Mouse (Mus musculus): Measurements from ENCODE around the gene Atp2b2. TPM values are rescaled to one million over a fixed set of nuclear protein-coding genes. Genes with fewer than 3 reads are reported as not detected.
A peak's percentile ranks its signal among the peaks of the same experiment; 100 is the strongest.

Gene Atp2b2
- polyA plus RNA-seq, 1 experiment from 2014 or later = 0.25 TPM

DNA sequence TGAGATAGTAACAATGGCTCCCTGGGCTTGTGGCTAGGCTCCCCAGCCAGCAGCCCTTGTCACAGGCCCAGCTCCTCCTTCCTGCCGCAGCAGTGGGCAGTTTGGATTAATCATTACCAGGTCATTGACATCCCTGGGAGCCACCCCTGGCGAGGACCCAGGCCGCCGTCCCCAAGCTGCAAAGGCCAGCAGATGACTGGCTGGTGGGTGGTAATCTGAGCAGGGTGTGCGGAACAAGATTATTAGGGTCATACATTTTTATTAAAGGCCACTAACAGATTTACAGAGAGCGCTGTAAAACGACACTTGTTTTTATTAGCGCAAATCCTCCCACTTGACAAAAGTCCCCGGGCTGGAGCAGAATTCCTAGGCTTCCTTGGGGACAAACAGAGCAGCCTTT lies 29.6 kb downstream of the Atp2b2 start:
- 4% methylated on average over 9 of the region's 9 CpGs for WGBS
- no peak overlapping the region for H3K9ac ChIP-seq (replicated peaks)
- H3K9me3 ChIP-seq = no peaks in the 10 kb centered on the region
- H3K4me2 ChIP-seq = no peak overlapping the region
- no peaks in the 10 kb centered on the region for H3K36me3 ChIP-seq
- ATAC-seq (ENCODE audit: insufficient number of reproducible peaks, insufficient read depth, low FRiP score, low TSS enrichment, low read depth) = 0 out of 2 replicates have a peak, but pooled peaks have one; percentile 35
- no peak overlapping the region for H3K27ac ChIP-seq
- H3K4me3 ChIP-seq (replicated peaks) = no peak overlapping the region
- H3K27me3 ChIP-seq = peaks cover 66% of the 10 kb centered on the region
- H3K4me1 ChIP-seq (replicated peaks) = peaks cover 14% of the 10 kb centered on the region

DNA sequence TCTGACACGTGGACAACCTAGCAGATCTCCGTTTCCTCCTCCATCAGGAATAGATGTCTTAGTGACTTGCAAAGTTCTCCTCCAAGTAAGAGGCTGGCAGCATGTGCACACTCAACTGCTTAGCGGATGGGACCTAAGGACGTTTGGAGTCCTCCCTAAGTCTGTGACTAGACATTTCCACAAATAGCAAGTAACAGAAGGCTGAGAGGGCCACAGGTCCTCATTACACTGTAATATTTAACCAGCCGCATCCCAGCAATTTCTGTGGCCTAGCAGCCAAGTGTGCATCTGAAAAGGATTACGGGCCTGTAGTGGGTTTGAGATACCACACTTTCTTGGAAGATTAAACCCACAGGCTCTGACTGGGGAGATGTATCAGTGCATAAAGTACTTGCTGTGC lies 30.4 kb downstream of the Atp2b2 start:
- Histone ChIP-seq H3K4me2 (no peak overlapping the region), H3K4me3 (replicated peaks) (no peak overlapping the region), H3K9ac (replicated peaks) (no peak overlapping the region), H3K27me3 (peaks cover 67% of the 10 kb centered on the region), H3K27ac (no peak overlapping the region), H3K9me3 (no peaks in the 10 kb centered on the region), H3K4me1 (replicated peaks) (peaks cover 14% of the 10 kb centered on the region), H3K36me3 (no peaks in the 10 kb centered on the region)
- 82% methylated on average over 6 of the region's 6 CpGs for WGBS
- no peak for ATAC-seq (ENCODE audit: insufficient number of reproducible peaks, insufficient read depth, low FRiP score, low TSS enrichment, low read depth)

DNA sequence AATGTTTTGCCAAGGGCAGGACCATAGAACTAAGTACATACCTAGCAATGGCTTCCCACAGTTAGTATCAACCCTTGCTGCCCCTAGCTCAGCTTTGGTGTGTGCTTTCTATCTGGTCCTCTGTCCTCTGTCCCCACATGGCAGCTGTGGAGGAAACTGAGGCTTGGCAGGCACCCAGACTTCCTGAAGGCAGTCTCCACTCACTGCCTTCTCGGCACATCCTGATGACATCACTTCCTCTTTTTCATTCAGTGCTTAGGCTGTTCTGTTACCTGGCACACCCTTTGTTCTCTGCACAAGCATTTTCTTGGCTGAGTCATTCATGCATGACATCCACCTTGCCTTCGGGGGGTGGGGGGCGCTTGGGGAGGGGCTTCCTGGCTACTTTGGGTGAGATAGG lies 38.6 kb downstream of the Atp2b2 start:
- Histone ChIP-seq H3K36me3 (no peaks in the 10 kb centered on the region), H3K4me1 (replicated peaks) (peaks cover 6% of the 10 kb centered on the region; the same call in 1 of the 2 replicates), H3K9me3 (no peaks in the 10 kb centered on the region), H3K27ac (no peak overlapping the region), H3K4me2 (no peak overlapping the region), H3K4me3 (replicated peaks) (no peak overlapping the region), H3K27me3 (peaks cover 58% of the 10 kb centered on the region), H3K9ac (replicated peaks) (no peak overlapping the region)
- no peak for ATAC-seq (ENCODE audit: insufficient number of reproducible peaks, insufficient read depth, low FRiP score, low TSS enrichment, low read depth)
- 85% methylated on average over 3 of the region's 3 CpGs for WGBS

DNA sequence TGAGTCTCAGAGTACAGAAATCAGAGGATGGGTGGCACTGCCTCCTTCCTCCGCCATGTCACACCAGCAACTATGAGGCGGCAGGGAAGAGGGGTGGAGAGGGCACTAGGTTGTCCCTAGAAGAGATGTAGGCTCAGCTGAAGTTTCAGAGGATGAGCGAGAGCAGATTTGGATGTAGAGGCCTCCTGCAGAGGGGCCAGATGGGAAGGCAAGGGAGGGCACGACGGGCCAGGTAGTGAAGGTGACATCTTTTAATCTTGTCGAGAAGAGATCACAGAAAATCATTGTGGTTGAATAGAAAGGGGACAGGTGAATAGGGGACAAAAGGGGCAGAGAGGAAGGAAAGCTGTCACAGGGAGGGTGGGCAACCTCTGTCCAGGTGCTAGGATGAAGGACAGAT lies 41.5 kb downstream of the Atp2b2 start:
- H3K4me1 ChIP-seq (replicated peaks) = peaks cover 3% of the 10 kb centered on the region; the same call in 1 of the 2 replicates
- no peaks in the 10 kb centered on the region for H3K36me3 ChIP-seq
- H3K9ac ChIP-seq (replicated peaks) = no peak overlapping the region
- ATAC-seq (ENCODE audit: insufficient number of reproducible peaks, insufficient read depth, low FRiP score, low TSS enrichment, low read depth) = no peak
- peaks cover 30% of the 10 kb centered on the region for H3K27me3 ChIP-seq
- H3K9me3 ChIP-seq = no peaks in the 10 kb centered on the region
- no peak overlapping the region for H3K4me2 ChIP-seq
- 82% methylated on average over 6 of the region's 6 CpGs for WGBS
- H3K4me3 ChIP-seq (replicated peaks) = no peak overlapping the region
- H3K27ac ChIP-seq = no peak overlapping the region

DNA sequence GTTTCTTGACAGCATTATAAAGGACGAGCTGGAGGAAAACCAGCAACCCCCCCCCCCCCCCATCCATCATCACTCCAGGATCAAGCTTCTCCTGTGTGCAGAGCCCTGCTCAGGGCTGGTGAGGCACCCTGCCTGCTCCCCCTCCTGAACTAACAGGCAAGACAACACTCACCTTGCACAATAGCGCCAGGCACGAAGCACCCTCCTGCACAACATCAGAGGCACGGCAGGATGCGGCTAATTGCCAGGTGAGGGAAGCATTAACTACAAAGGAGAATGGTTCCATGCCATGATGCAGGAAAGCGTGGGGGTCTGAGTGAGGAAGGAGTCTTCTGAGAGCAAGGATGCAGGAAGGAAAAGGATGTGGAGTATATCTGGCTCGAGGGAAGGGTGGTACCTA lies 42.1 kb downstream of the Atp2b2 start:
- no peak for ATAC-seq (ENCODE audit: insufficient number of reproducible peaks, insufficient read depth, low FRiP score, low TSS enrichment, low read depth)
- H3K27ac ChIP-seq = no peak overlapping the region
- peaks cover 27% of the 10 kb centered on the region for H3K27me3 ChIP-seq
- H3K9me3 ChIP-seq = no peaks in the 10 kb centered on the region
- H3K9ac ChIP-seq (replicated peaks) = no peak overlapping the region
- no peak overlapping the region for H3K4me3 ChIP-seq (replicated peaks)
- no peaks in the 10 kb centered on the region for H3K36me3 ChIP-seq
- H3K4me2 ChIP-seq = no peak overlapping the region
- H3K4me1 ChIP-seq (replicated peaks) = no peaks in the 10 kb centered on the region
- 40% methylated on average over 7 of the region's 7 CpGs for WGBS

DNA sequence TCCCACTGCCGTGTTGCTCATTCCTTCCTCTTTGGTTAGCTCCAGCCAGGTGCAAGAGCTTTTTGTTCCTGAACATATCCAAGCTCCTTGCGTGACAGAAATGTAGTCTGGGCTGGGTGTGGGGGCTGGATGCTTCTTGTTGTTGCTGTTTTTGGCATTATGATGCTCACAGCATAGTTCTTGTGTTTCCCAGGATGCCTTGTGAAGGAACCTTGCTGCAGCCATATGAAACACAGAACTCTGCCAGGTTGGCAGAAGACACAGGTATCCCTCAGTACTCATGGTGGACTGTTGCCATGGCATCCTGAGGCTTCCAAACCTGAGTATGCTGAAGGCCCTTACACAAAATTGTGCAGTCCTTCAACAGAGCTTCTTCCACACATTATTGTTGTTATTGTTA lies 44.0 kb downstream of the Atp2b2 start:
- Histone ChIP-seq H3K9ac (replicated peaks) (no peak overlapping the region), H3K4me3 (replicated peaks) (no peak overlapping the region), H3K27ac (no peak overlapping the region), H3K4me2 (no peak overlapping the region), H3K4me1 (replicated peaks) (no peaks in the 10 kb centered on the region), H3K27me3 (peaks cover 20% of the 10 kb centered on the region), H3K9me3 (no peaks in the 10 kb centered on the region), H3K36me3 (no peaks in the 10 kb centered on the region)
- no peak for ATAC-seq (ENCODE audit: insufficient number of reproducible peaks, insufficient read depth, low FRiP score, low TSS enrichment, low read depth)
- WGBS = 80% methylated on average over 2 of the region's 2 CpGs

DNA sequence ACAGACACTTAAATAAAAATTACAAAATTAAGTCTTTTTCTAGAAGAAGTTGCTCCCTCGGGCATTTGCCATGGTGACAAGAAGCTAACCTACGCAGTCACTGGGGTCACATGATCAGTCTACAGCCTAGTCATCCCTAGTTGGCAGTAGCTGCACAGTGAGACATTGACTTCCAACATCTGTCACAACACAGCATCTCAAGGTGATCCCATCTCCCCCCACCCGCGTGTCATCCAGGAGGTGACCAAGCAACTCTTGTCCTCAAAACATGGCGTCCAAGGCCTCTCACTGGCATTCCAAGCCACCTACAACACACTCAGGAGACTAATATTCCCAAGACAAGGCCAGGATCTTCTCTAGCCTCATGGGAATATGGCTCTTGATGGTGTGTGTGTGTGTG lies 48.2 kb downstream of the Atp2b2 start:
- Histone ChIP-seq H3K9ac (replicated peaks) (no peak overlapping the region), H3K36me3 (no peaks in the 10 kb centered on the region), H3K27me3 (no peaks in the 10 kb centered on the region), H3K4me2 (no peak overlapping the region), H3K9me3 (no peaks in the 10 kb centered on the region), H3K27ac (no peak overlapping the region), H3K4me3 (replicated peaks) (no peak overlapping the region), H3K4me1 (replicated peaks) (no peaks in the 10 kb centered on the region)
- no peak for ATAC-seq (ENCODE audit: insufficient number of reproducible peaks, insufficient read depth, low FRiP score, low TSS enrichment, low read depth)
- WGBS = 91% methylated on average over 5 of the region's 5 CpGs

DNA sequence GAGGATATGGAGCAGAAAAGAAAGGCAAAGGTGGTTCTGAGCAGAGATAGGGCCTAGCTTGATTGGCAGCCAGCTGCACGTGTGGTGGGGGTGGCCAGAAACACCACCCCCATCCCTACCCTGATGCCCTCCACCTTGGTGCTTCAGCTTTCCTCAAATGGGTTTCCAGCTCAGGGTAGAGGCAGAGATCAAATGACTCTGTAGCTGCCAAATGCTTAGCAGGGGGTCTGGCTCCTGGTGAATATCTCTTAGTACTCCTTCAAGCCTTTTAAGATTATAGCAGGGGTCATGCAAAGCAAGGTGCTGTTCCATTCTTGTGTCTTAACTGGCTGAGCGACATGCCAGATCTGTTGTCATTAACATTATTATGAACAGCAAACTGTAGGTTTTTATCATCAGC lies 50.3 kb downstream of the Atp2b2 start:
- H3K9ac ChIP-seq (replicated peaks) = no peak overlapping the region
- H3K27ac ChIP-seq = no peak overlapping the region
- no peaks in the 10 kb centered on the region for H3K27me3 ChIP-seq
- ATAC-seq (ENCODE audit: insufficient number of reproducible peaks, insufficient read depth, low FRiP score, low TSS enrichment, low read depth) = no peak
- no peak overlapping the region for H3K4me2 ChIP-seq
- 78% methylated on average over 2 of the region's 2 CpGs for WGBS
- H3K4me1 ChIP-seq (replicated peaks) = no peaks in the 10 kb centered on the region
- no peaks in the 10 kb centered on the region for H3K36me3 ChIP-seq
- no peak overlapping the region for H3K4me3 ChIP-seq (replicated peaks)
- no peaks in the 10 kb centered on the region for H3K9me3 ChIP-seq

DNA sequence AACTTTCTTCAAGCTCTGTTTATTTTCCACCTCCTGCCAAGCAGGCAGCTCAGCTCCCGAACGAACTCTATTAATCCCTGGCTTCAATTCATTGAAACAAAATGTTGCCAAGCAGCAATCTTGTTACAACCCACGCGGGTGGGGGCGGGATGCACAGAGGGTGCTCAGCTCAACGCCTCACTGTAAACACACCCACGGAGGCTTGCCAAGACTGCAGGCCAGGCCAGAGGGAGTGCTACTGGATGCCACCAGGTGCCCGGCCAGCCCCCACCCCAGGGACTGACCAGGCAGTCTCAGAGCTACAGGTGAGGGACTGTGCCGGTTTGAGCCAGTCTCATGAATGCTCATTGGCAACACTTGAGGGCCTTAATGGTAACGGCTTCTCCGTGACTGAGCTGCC lies 50.9 kb downstream of the Atp2b2 start:
- WGBS = 72% methylated on average over 11 of the region's 11 CpGs

DNA sequence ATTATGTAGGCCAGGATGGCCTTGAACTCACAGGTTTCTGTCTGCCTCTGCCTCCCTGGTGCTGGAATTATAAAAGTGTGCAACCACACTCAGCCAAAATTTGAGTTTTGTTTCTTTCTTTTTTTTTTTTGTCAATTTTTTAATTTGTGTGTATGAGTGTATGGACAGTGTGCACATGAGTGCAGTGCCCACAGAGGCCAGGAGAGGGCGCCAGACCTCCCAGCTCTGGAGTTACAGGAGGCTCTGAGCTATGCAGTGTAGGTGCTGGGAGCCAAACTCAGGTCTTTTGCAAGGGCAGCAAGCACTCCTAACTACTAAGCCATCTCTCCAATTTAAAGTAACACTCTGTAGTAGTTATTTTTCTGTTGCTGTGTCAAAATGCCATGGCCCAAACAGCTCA lies 52.4 kb downstream of the Atp2b2 start:
- Histone ChIP-seq H3K27me3 (no peaks in the 10 kb centered on the region), H3K4me1 (replicated peaks) (no peaks in the 10 kb centered on the region), H3K4me3 (replicated peaks) (no peak overlapping the region), H3K9me3 (no peaks in the 10 kb centered on the region), H3K27ac (no peak overlapping the region), H3K36me3 (no peaks in the 10 kb centered on the region), H3K9ac (replicated peaks) (no peak overlapping the region), H3K4me2 (no peak overlapping the region)
- 27% methylated on average over 1 of the region's 1 CpGs for WGBS
- no peak for ATAC-seq (ENCODE audit: insufficient number of reproducible peaks, insufficient read depth, low FRiP score, low TSS enrichment, low read depth)

More for the DNA sequence above, 50.9 kb downstream of the Atp2b2 start:
- Histone ChIP-seq H3K27me3 (no peaks in the 10 kb centered on the region), H3K9me3 (no peaks in the 10 kb centered on the region), H3K4me2 (no peak overlapping the region), H3K36me3 (no peaks in the 10 kb centered on the region), H3K4me1 (replicated peaks) (no peaks in the 10 kb centered on the region), H3K9ac (replicated peaks) (no peak overlapping the region), H3K4me3 (replicated peaks) (no peak overlapping the region), H3K27ac (no peak overlapping the region)
- ATAC-seq (ENCODE audit: insufficient number of reproducible peaks, insufficient read depth, low FRiP score, low TSS enrichment, low read depth) = no peak

DNA sequence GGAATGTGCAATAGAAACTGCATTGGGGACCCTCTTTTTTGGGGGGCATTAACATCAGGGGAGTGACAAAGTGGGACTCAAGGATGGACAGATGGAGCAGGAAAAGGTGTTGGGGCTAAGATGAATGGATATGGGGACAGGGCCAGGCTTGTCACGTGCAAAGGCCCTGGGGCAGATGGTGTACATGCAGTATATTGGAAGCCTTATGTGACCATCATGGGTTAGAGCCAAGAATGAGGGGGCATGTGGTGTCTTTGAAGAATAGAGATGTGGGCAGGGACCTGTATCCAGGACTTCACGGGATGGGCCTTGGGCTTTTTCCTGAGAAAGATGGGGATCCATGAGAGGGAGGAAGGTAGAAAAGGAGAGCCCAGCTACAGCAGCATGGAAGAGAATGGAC lies 53.9 kb downstream of the Atp2b2 start:
- 88% methylated on average over 2 of the region's 2 CpGs for WGBS
- Histone ChIP-seq H3K4me3 (replicated peaks) (no peak overlapping the region), H3K27me3 (no peaks in the 10 kb centered on the region), H3K4me1 (replicated peaks) (no peaks in the 10 kb centered on the region), H3K9ac (replicated peaks) (no peak overlapping the region), H3K9me3 (no peaks in the 10 kb centered on the region), H3K4me2 (no peak overlapping the region), H3K36me3 (no peaks in the 10 kb centered on the region), H3K27ac (no peak overlapping the region)
- ATAC-seq (ENCODE audit: insufficient number of reproducible peaks, insufficient read depth, low FRiP score, low TSS enrichment, low read depth) = no peak

DNA sequence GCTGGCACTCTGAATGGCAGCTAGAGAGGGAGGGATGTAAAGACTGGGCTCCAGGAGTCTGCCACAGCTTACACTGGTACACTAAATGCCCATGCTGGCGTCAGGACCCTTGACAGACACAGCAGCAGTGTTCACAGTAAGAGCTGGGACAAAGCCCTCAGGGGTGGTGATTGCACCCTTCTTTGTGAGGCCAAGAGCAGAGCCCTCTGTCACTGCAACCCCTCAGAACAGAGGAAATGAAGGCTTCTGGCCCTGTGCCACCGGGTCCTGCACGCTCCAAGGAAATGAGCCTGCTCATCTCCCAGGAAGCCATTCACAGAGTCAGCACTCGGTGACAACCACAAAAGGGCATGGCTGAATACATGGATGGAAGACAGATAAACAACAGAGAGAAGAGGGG lies 55.7 kb downstream of the Atp2b2 start:
- no peak overlapping the region for H3K4me2 ChIP-seq
- no peaks in the 10 kb centered on the region for H3K4me1 ChIP-seq (replicated peaks)
- ATAC-seq (ENCODE audit: insufficient number of reproducible peaks, insufficient read depth, low FRiP score, low TSS enrichment, low read depth) = no peak
- H3K27ac ChIP-seq = no peak overlapping the region
- no peaks in the 10 kb centered on the region for H3K27me3 ChIP-seq
- H3K9ac ChIP-seq (replicated peaks) = no peak overlapping the region
- no peaks in the 10 kb centered on the region for H3K9me3 ChIP-seq
- H3K4me3 ChIP-seq (replicated peaks) = no peak overlapping the region
- 83% methylated on average over 4 of the region's 4 CpGs for WGBS
- H3K36me3 ChIP-seq = no peaks in the 10 kb centered on the region

Data from limb, embryonic 12.5 days (tissue).